Mouse (Mus musculus) hindbrain, embryonic 15.5 days (tissue): ENCODE measurements around the gene Spg21. TPM values are rescaled to one million over a fixed set of nuclear protein-coding genes. Genes with fewer than 3 reads are reported as not detected.
A peak's percentile ranks its signal among the peaks of the same experiment; 100 is the strongest.

Experiments used
- ATAC-seq: fragments of 200-750 bp; cut with Nextera tagmentation; 2 replicates; pipeline ENCODE4 v1.8.0; 2017; ENCODE audit warnings: low read depth, moderate number of reproducible peaks, moderate TSS enrichment; ENCODE audit not compliant: low FRiP score
- H3K27ac ChIP-seq: fragments of 300-500 bp; sonication (generic); replicated peaks from 2 replicates; pipeline ENCODE4 v1.5.1; 2015; ENCODE audit warnings: mild to moderate bottlenecking, inconsistent platforms
- H3K27me3 ChIP-seq: fragments of 300-500 bp; sonication (generic); 2 replicates; pipeline ENCODE4 v1.6.1; 2015; ENCODE audit warnings: control low read depth, inconsistent platforms
- H3K36me3 ChIP-seq: fragments of 300-500 bp; sonication (generic); 2 replicates; pipeline ENCODE4 v1.6.1; 2015; ENCODE audit warnings: control low read depth, inconsistent platforms
- H3K4me1 ChIP-seq: fragments of 300-500 bp; sonication (generic); replicated peaks from 2 replicates; pipeline ENCODE4 v1.6.1; 2015; ENCODE audit warnings: control low read depth, inconsistent platforms
- H3K4me2 ChIP-seq: fragments of 300-500 bp; sonication (generic); 2 replicates; pipeline ENCODE4 v1.6.1; 2015; ENCODE audit warnings: moderate library complexity, mild to moderate bottlenecking, inconsistent platforms
- H3K4me3 ChIP-seq: fragments of 300-500 bp; sonication (generic); 2 replicates; pipeline ENCODE4 v1.5.1; 2015; ENCODE audit warnings: mild to moderate bottlenecking, inconsistent platforms
- H3K9ac ChIP-seq: fragments of 300-500 bp; sonication (generic); 2 replicates; pipeline ENCODE4 v1.6.1; 2015; ENCODE audit warnings: inconsistent platforms
- H3K9me3 ChIP-seq: fragments of 300-500 bp; sonication (generic); 2 replicates; pipeline ENCODE4 v1.6.1; 2016; ENCODE audit warnings: control low read depth, inconsistent platforms
- WGBS: fragments of 180-500 bp; shearing (Covaris S2); methylation state at CpG from one replicate; pipeline ENCODE4 v1.1.7; 2015; 5-methylcytosine and 5-hydroxymethylcytosine counted together
- polyA plus RNA-seq: library from polyadenylated mRNA; unstranded; fragments of >200 nt; fragmentation: Nextera tagmentation; extraction: Ambion mirVana; gene quantifications from 2 replicates; pipeline ENCODE4 v1.2.1, GENCODE M21; 2015

Spg21 gene
- 109 and 117 TPM in 2 replicates for polyA plus RNA-seq

GRCm38 (mm10) chr9:65460732-65461442, at the start of gene Spg21:
Gene Spg21, plus strand, starts transcription at chr9:65460947.
- 0 out of 2 replicates have a peak, but pooled peaks cover 2% of the 10 kb centered on the region for H3K36me3 ChIP-seq
- ATAC-seq: peak; percentile 97

DNA sequence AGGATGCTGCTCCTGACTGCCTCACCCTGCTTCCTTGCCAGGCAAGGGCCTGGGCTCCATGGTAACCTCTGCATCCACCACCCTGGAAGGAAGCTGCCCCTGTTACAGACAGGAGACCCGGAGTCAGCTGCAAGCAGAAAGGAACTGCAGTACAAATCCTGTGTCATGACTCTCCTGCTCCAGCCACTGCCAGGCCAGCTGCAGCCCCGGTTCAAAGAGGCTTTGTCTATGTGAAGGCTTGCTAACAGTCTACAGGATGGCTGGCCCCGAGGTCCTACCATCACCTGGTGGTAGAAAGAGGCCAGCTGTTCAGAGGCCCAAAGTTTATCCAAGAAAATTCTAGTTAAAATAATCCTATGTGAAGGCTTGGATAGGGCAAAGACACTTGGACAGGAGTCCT, 49.4 kb upstream of the Spg21 start:
- Histone ChIP-seq H3K4me3 (no peak overlapping the region), H3K4me1 (no peaks in the 10 kb centered on the region), H3K4me2 (no peak overlapping the region), H3K27ac (no peak overlapping the region), H3K27me3 (no peaks in the 10 kb centered on the region), H3K36me3 (no peaks in the 10 kb centered on the region), H3K9ac (no peak overlapping the region), H3K9me3 (no peaks in the 10 kb centered on the region)
- 73% methylated on average over 3 of the region's 3 CpGs for WGBS
- no peak for ATAC-seq

More at GRCm38 (mm10) chr9:65460732-65461442, at the start of gene Spg21:
- H3K4me2 ChIP-seq: peak within 1 kb of the TSS; percentile 64
- H3K9me3 ChIP-seq: no peaks in the 10 kb centered on the region
- H3K27me3 ChIP-seq: no peaks in the 10 kb centered on the region
- H3K9ac ChIP-seq: peak within 1 kb of the TSS; percentile 88
- peak within 1 kb of the TSS; percentile 94 for H3K27ac ChIP-seq
- H3K4me3 ChIP-seq: peak within 1 kb of the TSS; percentile 94
- H3K4me1 ChIP-seq: peaks cover 30% of the 10 kb centered on the region
- WGBS: under 1% methylated on average over 53 of the region's 53 CpGs

DNA sequence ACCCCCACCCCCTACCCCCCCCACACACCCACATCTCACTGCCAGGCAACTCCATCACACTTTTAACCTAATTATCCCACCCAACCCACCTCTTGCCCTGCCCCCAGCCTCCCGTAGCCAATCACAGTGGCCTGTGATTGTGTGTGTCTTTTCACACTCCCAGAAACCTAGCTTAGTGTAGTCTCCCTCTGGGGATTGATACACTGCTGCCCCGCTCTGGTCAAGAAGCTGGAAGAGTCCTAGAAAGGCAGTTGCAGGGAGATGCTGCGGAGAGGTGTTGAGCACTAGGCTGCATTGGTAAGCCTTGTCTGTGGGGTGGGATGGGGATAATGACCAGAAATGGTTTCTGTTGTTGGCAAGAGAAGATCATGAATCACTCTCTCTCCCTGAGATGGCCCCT, 43.0 kb upstream of the Spg21 start:
- no peaks in the 10 kb centered on the region for H3K27me3 ChIP-seq
- H3K27ac ChIP-seq: no peak overlapping the region
- ATAC-seq: no peak
- H3K9ac ChIP-seq: no peak overlapping the region
- H3K4me3 ChIP-seq: no peak overlapping the region
- no peak overlapping the region for H3K4me2 ChIP-seq
- no peaks in the 10 kb centered on the region for H3K4me1 ChIP-seq
- no peaks in the 10 kb centered on the region for H3K9me3 ChIP-seq
- 38% methylated on average over 3 of the region's 3 CpGs for WGBS
- no peaks in the 10 kb centered on the region for H3K36me3 ChIP-seq

GRCm38 (mm10) chr9:65419633-65420032, 41.1 kb upstream of the Spg21 start:
- no peaks in the 10 kb centered on the region for H3K27me3 ChIP-seq
- no peaks in the 10 kb centered on the region for H3K36me3 ChIP-seq
- ATAC-seq: no peak
- H3K4me1 ChIP-seq: no peaks in the 10 kb centered on the region
- H3K9ac ChIP-seq: no peak overlapping the region
- no peak overlapping the region for H3K4me2 ChIP-seq
- H3K27ac ChIP-seq: no peak overlapping the region
- no peak overlapping the region for H3K4me3 ChIP-seq
- 77% methylated on average over 3 of the region's 3 CpGs for WGBS
- H3K9me3 ChIP-seq: no peaks in the 10 kb centered on the region

DNA sequence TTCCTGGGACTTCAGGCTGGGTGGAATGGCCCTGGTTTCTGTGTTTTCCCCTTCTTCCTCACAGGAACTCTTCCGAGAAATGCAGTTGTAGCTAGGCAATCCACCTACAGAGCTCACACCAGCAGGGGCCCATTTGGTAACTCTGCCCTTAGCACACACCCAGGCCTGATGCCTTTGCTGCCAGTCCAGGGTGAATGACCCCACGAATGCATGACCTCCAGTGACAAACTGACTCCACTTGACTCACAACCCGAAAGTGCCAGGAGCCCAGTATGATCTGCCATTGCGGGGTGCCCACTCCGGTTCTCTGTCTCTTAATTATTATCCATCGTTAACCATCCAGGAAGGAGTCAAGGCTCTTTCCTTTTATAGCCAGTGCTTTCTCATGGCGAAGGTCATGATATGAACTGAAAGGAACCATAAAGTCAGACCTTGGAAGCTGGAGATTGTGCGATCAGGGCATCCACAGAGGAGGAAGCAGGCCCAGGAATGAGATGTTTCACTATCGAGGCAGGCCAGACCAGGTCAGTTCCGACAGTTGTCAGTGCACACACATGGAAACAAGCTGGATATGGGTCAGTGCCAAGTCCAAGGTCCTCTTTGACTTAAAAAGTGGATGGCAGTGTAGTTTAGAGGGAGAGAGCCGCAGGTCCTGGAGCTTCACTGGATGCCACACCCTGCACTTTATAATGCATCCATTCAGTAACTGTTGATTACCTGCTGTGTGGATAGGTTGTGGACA, 37.8 kb upstream of the Spg21 start, which contains the start of gene Slc51b:
Gene Slc51b (minus strand): TSS at position 196 of the 742 bp plus-strand sequence.
- Histone ChIP-seq H3K27me3 (no peaks in the 10 kb centered on the region), H3K4me2 (no peak within 1 kb of the TSS), H3K36me3 (no peaks in the 10 kb centered on the region), H3K4me3 (no peak within 1 kb of the TSS), H3K27ac (no peak within 1 kb of the TSS), H3K9ac (no peak within 1 kb of the TSS), H3K9me3 (no peaks in the 10 kb centered on the region), H3K4me1 (no peaks in the 10 kb centered on the region)
- 86% methylated on average over 11 of the region's 11 CpGs for WGBS
- no peak for ATAC-seq

- no peaks in the 10 kb centered on the region for H3K9me3 ChIP-seq
- 45% methylated on average over 3 of the region's 3 CpGs for WGBS
- H3K27ac ChIP-seq: no peak overlapping the region
- no peak overlapping the region for H3K9ac ChIP-seq
- no peaks in the 10 kb centered on the region for H3K36me3 ChIP-seq
- no peaks in the 10 kb centered on the region for H3K4me1 ChIP-seq
- H3K4me3 ChIP-seq: no peak overlapping the region
- H3K4me2 ChIP-seq: no peak overlapping the region
- H3K27me3 ChIP-seq: no peaks in the 10 kb centered on the region
- ATAC-seq: no peak
Measured at GRCm38 (mm10) chr9:65424393-65424792, 36.4 kb upstream of the Spg21 start.

GRCm38 (mm10) chr9:65427511-65427910, 33.2 kb upstream of the Spg21 start:
- 72% methylated on average over 2 of the region's 2 CpGs for WGBS
- H3K36me3 ChIP-seq: no peaks in the 10 kb centered on the region
- no peaks in the 10 kb centered on the region for H3K27me3 ChIP-seq
- no peak overlapping the region for H3K4me2 ChIP-seq
- H3K27ac ChIP-seq: no peak overlapping the region
- no peaks in the 10 kb centered on the region for H3K9me3 ChIP-seq
- no peak overlapping the region for H3K9ac ChIP-seq
- no peak for ATAC-seq
- no peak overlapping the region for H3K4me3 ChIP-seq
- H3K4me1 ChIP-seq: no peaks in the 10 kb centered on the region

GRCm38 (mm10) chr9:65428003-65428402, 32.7 kb upstream of the Spg21 start:
- 94% methylated on average over 5 of the region's 5 CpGs for WGBS
- H3K4me1 ChIP-seq: no peaks in the 10 kb centered on the region
- no peaks in the 10 kb centered on the region for H3K9me3 ChIP-seq
- no peak overlapping the region for H3K4me2 ChIP-seq
- no peak overlapping the region for H3K4me3 ChIP-seq
- no peak overlapping the region for H3K27ac ChIP-seq
- no peaks in the 10 kb centered on the region for H3K36me3 ChIP-seq
- H3K27me3 ChIP-seq: no peaks in the 10 kb centered on the region
- ATAC-seq: no peak
- H3K9ac ChIP-seq: no peak overlapping the region

- Histone ChIP-seq H3K36me3 (no peaks in the 10 kb centered on the region), H3K27ac (no peak overlapping the region), H3K9ac (no peak overlapping the region), H3K4me2 (no peak overlapping the region), H3K9me3 (no peaks in the 10 kb centered on the region), H3K4me3 (no peak overlapping the region), H3K4me1 (no peaks in the 10 kb centered on the region), H3K27me3 (no peaks in the 10 kb centered on the region)
- no peak for ATAC-seq
Measured at GRCm38 (mm10) chr9:65430401-65430800, 30.3 kb upstream of the Spg21 start.

DNA sequence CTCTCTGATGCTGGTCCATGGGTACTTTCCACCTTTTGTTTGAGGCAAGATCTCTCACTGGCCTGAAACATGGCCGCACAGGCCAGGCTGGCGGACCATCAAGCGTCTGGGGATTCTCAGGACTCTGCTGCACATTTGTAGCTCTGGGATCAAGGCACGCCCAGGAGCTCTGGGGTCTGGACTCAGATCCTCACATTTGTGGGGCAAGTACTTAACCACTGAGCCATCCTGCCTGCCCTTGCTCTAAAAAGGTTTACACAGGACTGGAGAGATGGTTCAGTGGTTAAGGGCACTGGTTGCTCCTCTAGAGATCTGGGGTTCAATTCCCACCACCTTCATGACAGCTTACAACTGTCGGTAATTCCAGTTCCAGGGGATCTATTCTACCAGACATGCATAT, 29.8 kb upstream of the Spg21 start:
- no peaks in the 10 kb centered on the region for H3K9me3 ChIP-seq
- H3K9ac ChIP-seq: no peak overlapping the region
- no peaks in the 10 kb centered on the region for H3K27me3 ChIP-seq
- WGBS: 93% methylated on average over 5 of the region's 5 CpGs
- no peak overlapping the region for H3K4me3 ChIP-seq
- no peak overlapping the region for H3K4me2 ChIP-seq
- no peaks in the 10 kb centered on the region for H3K4me1 ChIP-seq
- H3K27ac ChIP-seq: no peak overlapping the region
- no peaks in the 10 kb centered on the region for H3K36me3 ChIP-seq
- no peak for ATAC-seq

GRCm38 (mm10) chr9:65432236-65432635, 28.5 kb upstream of the Spg21 start:
- Histone ChIP-seq H3K9ac (no peak overlapping the region), H3K27ac (no peak overlapping the region), H3K36me3 (no peaks in the 10 kb centered on the region), H3K4me1 (peaks cover 9% of the 10 kb centered on the region), H3K4me3 (no peak overlapping the region), H3K9me3 (no peaks in the 10 kb centered on the region), H3K4me2 (no peak overlapping the region), H3K27me3 (no peaks in the 10 kb centered on the region)
- under 1% methylated on average over 3 of the region's 3 CpGs for WGBS
- ATAC-seq: peak; percentile 57; the same call in 1 of the 2 replicates

DNA sequence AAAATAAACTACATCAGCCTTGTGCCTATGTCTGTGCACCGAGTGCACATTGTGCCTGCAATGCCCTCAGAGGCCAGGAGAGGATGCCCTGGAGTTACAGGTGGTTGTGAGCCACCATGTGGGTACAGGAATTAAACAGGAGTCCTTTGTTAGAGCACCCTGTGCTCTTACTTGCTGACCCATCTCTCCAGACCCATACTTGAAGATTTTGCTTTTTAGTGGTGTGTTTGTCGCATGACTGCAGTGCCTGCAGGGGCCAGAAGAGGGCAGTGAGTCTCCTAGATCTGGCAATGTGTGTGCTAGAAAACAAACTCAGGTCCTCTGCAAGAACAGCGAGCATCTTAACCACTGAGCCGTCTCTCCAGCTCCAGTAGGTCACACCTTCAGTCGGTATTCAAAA, 26.6 kb upstream of the Spg21 start:
- Histone ChIP-seq H3K9me3 (no peaks in the 10 kb centered on the region), H3K9ac (no peak overlapping the region), H3K36me3 (0 out of 2 replicates have a peak, but pooled peaks cover 3% of the 10 kb centered on the region), H3K27ac (no peak overlapping the region), H3K4me3 (no peak overlapping the region), H3K4me2 (no peak overlapping the region), H3K27me3 (no peaks in the 10 kb centered on the region), H3K4me1 (peaks cover 9% of the 10 kb centered on the region)
- WGBS: 70% methylated on average over 5 of the region's 5 CpGs
- ATAC-seq: no peak
